Mouse (Mus musculus) thymus, postnatal 0 days (tissue): ENCODE data around the gene H13. TPM values are rescaled to one million over a fixed set of nuclear protein-coding genes. Genes with fewer than 3 reads are reported as not detected.

ENCODE experiments used
- polyA plus RNA-seq: library from polyadenylated mRNA; unstranded; fragments of >200 nt; fragmentation: Nextera tagmentation; extraction: Ambion mirVana; gene quantifications from 2 replicates; pipeline ENCODE4 v1.2.1, GENCODE M21; 2015

H13 gene
- polyA plus RNA-seq, 1 experiment from 2014 or later: 200 TPM

Other genes starting within 250 kb of the H13 start
- gene Defb23, start 204.8 kb upstream of the H13 start, polyA plus RNA-seq: 0.23 and 0.28 TPM in 2 replicates
- gene Defb20, start 192.4 kb upstream of the H13 start, polyA plus RNA-seq: not detected in 2 replicates
- not detected in 2 replicates for gene Defb22, start 179.3 kb upstream of the H13 start, polyA plus RNA-seq
- 0.24 TPM in 1 of 2 replicates, not detected in the other for gene Defb26, start 157.8 kb upstream of the H13 start, polyA plus RNA-seq
- not detected in 2 replicates for gene Defb28, start 151.2 kb upstream of the H13 start, polyA plus RNA-seq
- not detected in 2 replicates for gene Defb29, start 129.4 kb upstream of the H13 start, polyA plus RNA-seq
- gene Gm17416, start 100.1 kb upstream of the H13 start, polyA plus RNA-seq: 3.0 TPM in 1 of 2 replicates, not detected in the other
- not detected in 2 replicates for gene Defb21, start 96.7 kb upstream of the H13 start, polyA plus RNA-seq
- gene Defb19, start 89.1 kb upstream of the H13 start, polyA plus RNA-seq: 1.3 and 2.2 TPM in 2 replicates
- gene Defb45, start 70.1 kb upstream of the H13 start, polyA plus RNA-seq: 0.53 TPM in 1 of 2 replicates, not detected in the other
- not detected in 2 replicates for gene Defb36, start 65.1 kb upstream of the H13 start, polyA plus RNA-seq
- gene Defb25, start 46.4 kb upstream of the H13 start, polyA plus RNA-seq: 1.6 and 2.1 TPM in 2 replicates
- gene Rem1, start 42.5 kb upstream of the H13 start, polyA plus RNA-seq: 2.2 and 3.2 TPM in 2 replicates
- 15.6 and 17.2 TPM in 2 replicates for gene Mcts2, start 17.6 kb downstream of the H13 start, polyA plus RNA-seq
- 22.9 and 23.9 TPM in 2 replicates for gene Id1, start 66.8 kb downstream of the H13 start, polyA plus RNA-seq
- gene Cox4i2, start 84.7 kb downstream of the H13 start, polyA plus RNA-seq: 5.6 and 6.5 TPM in 2 replicates
- gene Bcl2l1, start 162.3 kb downstream of the H13 start, polyA plus RNA-seq: 178 TPM in 2 replicates
- gene Tpx2, start 178.5 kb downstream of the H13 start, polyA plus RNA-seq: 72.5 and 81.3 TPM in 2 replicates
- gene Mylk2, start 241.9 kb downstream of the H13 start, polyA plus RNA-seq: 0.05 and 0.10 TPM in 2 replicates